Mouse (Mus musculus): ENCODE data around the gene Nup93. TPM values are rescaled to one million over a fixed set of nuclear protein-coding genes. Genes with fewer than 3 reads are reported as not detected.

Nup93 gene
- polyA plus RNA-seq, 1 experiment = 3.3 TPM

DNA sequence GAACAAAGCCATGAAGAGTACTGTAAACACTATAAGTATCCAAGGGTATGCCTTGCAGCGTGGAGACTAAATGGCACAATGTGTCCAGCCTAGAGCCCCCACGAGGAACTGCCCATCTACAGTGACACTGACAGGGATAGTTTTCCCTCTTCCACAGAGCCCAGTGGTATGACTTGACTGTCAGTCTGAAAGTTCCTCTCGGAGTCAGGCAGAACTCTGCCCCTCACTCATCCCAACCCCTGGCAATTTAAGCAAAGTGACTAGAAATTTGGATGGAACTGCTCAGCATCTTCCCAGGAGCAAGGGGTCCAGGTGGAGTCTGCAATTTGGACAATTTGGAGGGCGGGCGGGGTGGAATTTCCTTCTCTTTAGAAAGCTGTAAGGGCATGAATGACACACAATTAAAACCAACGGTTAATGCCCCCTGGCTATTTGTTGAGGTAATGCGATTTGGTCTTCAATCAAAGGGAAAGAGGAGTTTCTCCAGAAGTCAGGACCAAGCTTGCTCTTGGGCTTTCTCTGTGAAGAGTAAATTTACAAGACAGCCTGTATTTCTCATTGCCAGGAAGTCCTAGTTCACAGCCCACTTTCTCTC lies 39.6 kb upstream of the Nup93 start:
- H3K27me3 ChIP-seq (replicated peaks) = peaks cover 7% of the 10 kb centered on the region
- H3K9me3 ChIP-seq = no peaks in the 10 kb centered on the region
- peaks cover 89% of the 10 kb centered on the region for H3K4me1 ChIP-seq
- H3K4me3 ChIP-seq (replicated peaks) = peak overlapping the region; percentile 66
- H3K36me3 ChIP-seq (replicated peaks; ENCODE audit: low read length) = no peaks in the 10 kb centered on the region
- TF ChIP-seq GATA1 (IDR thresholded peaks at IDR 0.05; ENCODE audit: borderline replicate concordance, low read length) (no peak), FLI1 (IDR thresholded peaks at IDR 0.05; ENCODE audit: low read length) (no peak)

DNA sequence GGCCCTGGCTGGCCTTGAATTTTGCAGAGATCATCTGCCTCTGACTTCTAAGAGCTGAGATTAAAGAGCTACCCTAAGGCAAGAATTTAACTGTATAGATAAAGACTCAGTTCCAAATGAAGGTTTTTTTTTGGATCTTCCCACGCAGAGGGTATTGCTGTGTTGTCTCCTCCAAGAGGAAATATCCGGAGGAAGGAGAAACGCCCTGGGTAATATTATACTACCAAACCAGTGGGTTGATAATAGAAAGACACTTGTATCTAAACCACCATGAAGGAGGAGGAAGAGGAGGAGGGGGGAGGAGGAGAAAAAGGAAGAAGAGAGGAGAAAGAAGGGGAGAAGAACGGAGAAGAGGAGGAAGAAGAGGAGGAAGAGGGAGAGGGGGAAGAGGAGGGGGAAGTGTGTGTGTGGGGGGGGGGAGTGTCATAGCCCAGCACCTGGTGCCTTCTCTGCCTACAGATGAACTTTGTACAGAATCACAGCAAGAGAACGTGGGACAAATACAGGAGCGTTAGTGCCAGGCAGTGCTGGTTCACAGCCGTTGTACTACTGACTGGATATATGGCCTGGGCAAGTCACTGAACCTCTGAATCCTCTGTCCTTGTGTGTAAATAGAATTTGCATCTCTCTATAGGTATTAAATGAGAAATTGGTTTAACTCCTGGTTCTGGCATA lies 36.5 kb upstream of the Nup93 start:
- Histone ChIP-seq H3K9me3 (no peaks in the 10 kb centered on the region), H3K4me1 (peaks cover 82% of the 10 kb centered on the region), H3K4me3 (replicated peaks) (peak overlapping the region; percentile 94), H3K27me3 (replicated peaks) (no peaks in the 10 kb centered on the region), H3K36me3 (replicated peaks; ENCODE audit: low read length) (peaks cover 7% of the 10 kb centered on the region)
- TF ChIP-seq GATA1 (IDR thresholded peaks at IDR 0.05; ENCODE audit: borderline replicate concordance, low read length) (no peak), FLI1 (IDR thresholded peaks at IDR 0.05; ENCODE audit: low read length) (no peak)

DNA sequence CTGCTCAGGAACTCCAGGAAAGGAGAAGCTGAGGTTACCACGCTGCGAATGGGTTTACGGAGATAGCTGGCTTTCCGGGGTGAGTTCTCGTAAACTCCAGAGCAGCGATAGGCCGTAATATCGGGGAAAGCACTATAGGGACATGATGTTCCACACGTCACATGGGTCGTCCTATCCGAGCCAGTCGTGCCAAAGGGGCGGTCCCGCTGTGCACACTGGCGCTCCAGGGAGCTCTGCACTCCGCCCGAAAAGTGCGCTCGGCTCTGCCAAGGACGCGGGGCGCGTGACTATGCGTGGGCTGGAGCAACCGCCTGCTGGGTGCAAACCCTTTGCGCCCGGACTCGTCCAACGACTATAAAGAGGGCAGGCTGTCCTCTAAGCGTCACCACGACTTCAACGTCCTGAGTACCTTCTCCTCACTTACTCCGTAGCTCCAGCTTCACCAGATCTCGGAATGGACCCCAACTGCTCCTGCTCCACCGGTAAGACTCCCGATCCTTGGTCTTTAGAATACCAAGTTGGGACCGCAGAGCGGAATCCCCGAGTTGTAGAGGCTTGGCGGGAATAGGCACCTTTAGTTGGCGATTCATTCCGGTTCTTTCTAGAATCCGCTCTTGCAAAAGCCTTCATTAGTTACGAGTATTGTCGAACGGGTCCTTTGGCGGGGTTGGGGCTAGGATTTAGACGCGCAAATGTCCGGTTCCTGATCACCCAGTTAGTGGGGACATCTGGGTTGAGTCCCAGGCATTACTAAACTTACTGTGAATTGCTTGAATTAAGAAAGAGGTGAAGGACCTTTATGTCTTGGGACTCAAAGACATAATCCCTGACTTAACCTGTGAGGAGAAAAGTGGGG lies 35.3 kb upstream of the Nup93 start, which contains the start of gene Mt1:
Mt1 (plus strand) TSS at position 226 of the 856 bp plus-strand sequence.
- Histone ChIP-seq H3K36me3 (replicated peaks; ENCODE audit: low read length) (peaks cover 7% of the 10 kb centered on the region), H3K4me3 (replicated peaks) (peak within 1 kb of the TSS; percentile 94), H3K4me1 (peaks cover 82% of the 10 kb centered on the region), H3K27me3 (replicated peaks) (peaks cover 1% of the 10 kb centered on the region), H3K9me3 (no peaks in the 10 kb centered on the region)
- no peak for TF ChIP-seq GATA1 (IDR thresholded peaks at IDR 0.05; ENCODE audit: borderline replicate concordance, low read length)
- no peak for TF ChIP-seq FLI1 (IDR thresholded peaks at IDR 0.05; ENCODE audit: low read length)

DNA sequence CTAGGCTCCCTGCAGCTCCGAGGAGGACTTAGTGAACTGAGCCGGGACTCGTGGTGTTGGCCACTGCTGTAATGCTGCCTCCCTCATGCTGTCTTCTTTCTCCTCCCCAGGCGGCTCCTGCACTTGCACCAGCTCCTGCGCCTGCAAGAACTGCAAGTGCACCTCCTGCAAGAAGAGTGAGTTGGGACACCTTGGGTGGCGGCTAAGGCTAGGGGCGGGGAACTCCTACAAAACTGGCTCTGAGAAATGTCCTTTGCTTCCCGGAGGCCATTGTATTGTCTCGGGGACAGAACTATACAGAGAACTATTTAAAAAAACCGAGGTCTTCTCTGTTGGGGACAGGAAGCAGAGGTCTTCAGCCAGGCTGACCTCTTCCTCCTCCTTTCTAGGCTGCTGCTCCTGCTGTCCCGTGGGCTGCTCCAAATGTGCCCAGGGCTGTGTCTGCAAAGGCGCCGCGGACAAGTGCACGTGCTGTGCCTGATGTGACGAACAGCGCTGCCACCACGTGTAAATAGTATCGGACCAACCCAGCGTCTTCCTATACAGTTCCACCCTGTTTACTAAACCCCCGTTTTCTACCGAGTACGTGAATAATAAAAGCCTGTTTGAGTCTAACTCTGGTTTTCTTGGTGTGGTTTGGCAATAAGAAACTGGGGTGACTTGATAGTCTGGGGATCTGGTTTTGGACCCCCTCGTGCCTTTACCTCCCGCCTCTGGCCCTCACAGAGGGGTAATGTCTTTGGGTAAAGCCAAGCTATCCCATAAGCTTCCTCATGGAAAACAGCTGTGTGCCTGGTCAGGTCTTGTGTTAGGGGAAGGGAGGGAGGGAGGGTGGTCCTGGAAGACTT lies 34.4 kb upstream of the Nup93 start:
- Histone ChIP-seq H3K4me3 (replicated peaks) (peak overlapping the region; percentile 94), H3K27me3 (replicated peaks) (peaks cover 5% of the 10 kb centered on the region), H3K9me3 (no peaks in the 10 kb centered on the region), H3K4me1 (peaks cover 80% of the 10 kb centered on the region), H3K36me3 (replicated peaks; ENCODE audit: low read length) (peaks cover 7% of the 10 kb centered on the region)
- no peak for TF ChIP-seq GATA1 (IDR thresholded peaks at IDR 0.05; ENCODE audit: borderline replicate concordance, low read length)
- TF ChIP-seq FLI1 (IDR thresholded peaks at IDR 0.05; ENCODE audit: low read length) = no peak

DNA sequence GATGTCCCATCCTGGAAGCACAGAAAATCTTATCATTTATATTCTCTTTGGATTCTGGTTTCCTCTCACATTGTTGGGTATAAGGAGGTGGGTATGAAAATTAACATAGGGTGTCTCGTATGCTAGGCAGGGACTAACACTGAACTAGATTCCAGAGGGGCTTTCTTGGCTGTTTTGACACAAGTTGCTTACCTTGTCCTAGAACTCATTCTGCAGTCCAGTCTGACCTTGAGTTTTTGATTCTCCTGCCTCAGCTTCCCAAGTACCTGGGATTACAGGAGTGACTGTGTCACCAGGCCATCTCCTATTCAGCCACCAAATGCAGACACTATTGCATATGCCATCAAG lies 33.8 kb upstream of the Nup93 start:
- Histone ChIP-seq H3K4me1 (peaks cover 74% of the 10 kb centered on the region), H3K36me3 (replicated peaks; ENCODE audit: low read length) (peaks cover 7% of the 10 kb centered on the region), H3K9me3 (no peaks in the 10 kb centered on the region), H3K4me3 (replicated peaks) (peak overlapping the region; percentile 94), H3K27me3 (replicated peaks) (peaks cover 5% of the 10 kb centered on the region)
- TF ChIP-seq GATA1 (IDR thresholded peaks at IDR 0.05; ENCODE audit: borderline replicate concordance, low read length) (no peak), FLI1 (IDR thresholded peaks at IDR 0.05; ENCODE audit: low read length) (no peak)

DNA sequence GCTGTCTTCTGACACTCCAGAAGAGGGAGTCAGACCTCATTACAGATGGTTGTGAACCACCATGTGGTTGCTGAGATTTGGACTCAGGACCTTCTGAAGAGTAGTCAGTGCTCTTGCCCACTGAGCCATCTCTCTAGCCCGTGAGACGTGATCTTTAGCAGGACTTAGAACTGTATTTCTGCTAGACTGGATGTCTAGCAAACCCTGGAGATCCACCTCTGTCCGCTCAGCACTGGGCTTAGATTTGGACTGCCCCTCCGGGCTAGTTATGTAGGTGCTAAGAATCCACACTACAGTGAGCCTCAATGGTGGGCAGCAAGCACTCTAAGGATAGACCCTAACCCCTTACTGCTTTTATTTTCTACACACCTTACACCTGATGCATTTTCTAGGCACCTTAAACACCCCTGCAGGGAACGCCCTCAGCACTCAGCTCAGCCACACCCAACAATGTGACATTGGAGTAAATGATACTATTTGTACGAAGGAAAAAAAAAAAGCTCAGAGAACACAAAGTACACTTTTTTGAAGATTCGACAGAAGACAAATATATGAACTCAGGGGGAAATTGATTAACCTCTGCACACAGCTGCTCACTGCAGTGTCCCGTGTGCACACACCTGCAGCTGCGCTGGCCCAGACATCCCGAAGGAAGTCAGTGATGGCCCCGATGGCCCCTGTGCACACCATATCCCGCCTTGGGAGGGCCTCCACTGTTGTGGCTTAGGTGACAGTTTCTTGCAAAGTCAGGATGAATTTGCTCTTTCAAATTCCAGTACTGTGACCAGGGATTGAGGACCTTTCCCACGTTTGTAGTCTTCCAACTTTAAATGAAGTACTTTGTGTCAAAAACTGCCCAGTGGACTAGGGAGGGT lies 32.1 kb upstream of the Nup93 start:
- TF ChIP-seq FLI1 (IDR thresholded peaks at IDR 0.05; ENCODE audit: low read length) = no peak
- TF ChIP-seq GATA1 (IDR thresholded peaks at IDR 0.05; ENCODE audit: borderline replicate concordance, low read length) = no peak
- Histone ChIP-seq H3K4me3 (replicated peaks) (peak overlapping the region; percentile 91), H3K36me3 (replicated peaks; ENCODE audit: low read length) (peaks cover 7% of the 10 kb centered on the region), H3K9me3 (no peaks in the 10 kb centered on the region), H3K4me1 (peaks cover 77% of the 10 kb centered on the region), H3K27me3 (replicated peaks) (peaks cover 23% of the 10 kb centered on the region)

DNA sequence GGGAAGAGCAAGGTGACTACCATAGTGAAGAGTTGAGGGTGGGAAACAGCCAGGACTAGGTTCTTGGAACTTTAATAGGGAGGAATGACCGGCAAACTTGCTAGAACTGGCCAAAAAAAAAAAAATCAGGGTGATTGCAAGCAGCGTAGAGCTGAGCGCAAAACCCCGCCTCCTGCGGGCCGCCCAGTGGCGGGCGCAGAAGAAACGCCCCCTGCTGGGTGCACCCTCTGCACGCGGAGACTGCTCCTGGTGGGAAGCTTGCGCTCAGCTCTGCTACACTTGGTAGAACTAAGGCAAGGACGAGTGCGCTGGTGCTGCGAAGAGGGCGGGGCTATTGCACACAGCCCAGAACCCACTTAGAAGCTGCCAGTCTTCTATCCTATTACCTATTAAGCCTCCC lies 31.2 kb upstream of the Nup93 start:
- no peak for TF ChIP-seq GATA1 (IDR thresholded peaks at IDR 0.05; ENCODE audit: borderline replicate concordance, low read length)
- no peak for TF ChIP-seq FLI1 (IDR thresholded peaks at IDR 0.05; ENCODE audit: low read length)
- Histone ChIP-seq H3K36me3 (replicated peaks; ENCODE audit: low read length) (peaks cover 7% of the 10 kb centered on the region), H3K9me3 (no peaks in the 10 kb centered on the region), H3K4me3 (replicated peaks) (peak overlapping the region; percentile 91), H3K27me3 (replicated peaks) (peaks cover 28% of the 10 kb centered on the region), H3K4me1 (peaks cover 76% of the 10 kb centered on the region)

DNA sequence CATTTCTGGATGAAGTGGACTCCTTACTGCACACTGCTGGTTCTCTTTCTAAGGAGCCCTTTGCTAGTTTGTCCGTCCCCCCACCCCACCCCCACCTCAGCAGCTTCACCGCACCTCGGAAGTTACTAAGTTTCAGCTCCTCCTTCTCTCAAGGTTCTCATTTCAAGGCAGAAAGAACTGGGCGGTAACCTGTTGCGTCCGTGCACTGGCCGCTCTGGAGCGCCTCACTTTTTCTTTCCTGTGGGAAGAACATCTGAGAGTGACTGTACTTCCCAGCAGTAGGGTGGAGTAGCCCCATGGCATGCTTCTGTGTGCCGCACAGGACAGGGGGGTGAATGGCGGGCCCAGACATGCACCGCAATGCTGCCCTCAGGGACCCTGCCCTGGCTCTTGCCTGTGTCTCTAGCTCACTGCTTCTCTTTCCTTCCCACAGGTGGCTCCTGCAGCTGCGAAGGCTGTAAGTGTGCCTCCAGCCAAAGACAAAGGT lies 30.0 kb upstream of the Nup93 start:
- H3K4me1 ChIP-seq = peaks cover 71% of the 10 kb centered on the region
- H3K9me3 ChIP-seq = no peaks in the 10 kb centered on the region
- no peak overlapping the region for H3K4me3 ChIP-seq (replicated peaks)
- TF ChIP-seq GATA1 (IDR thresholded peaks at IDR 0.05; ENCODE audit: borderline replicate concordance, low read length) (no peak), FLI1 (IDR thresholded peaks at IDR 0.05; ENCODE audit: low read length) (no peak)
- peaks cover 7% of the 10 kb centered on the region for H3K36me3 ChIP-seq (replicated peaks; ENCODE audit: low read length)
- H3K27me3 ChIP-seq (replicated peaks) = peaks cover 30% of the 10 kb centered on the region

Data from megakaryocyte, embryonic 14.5 days (primary cell).